Mouse (Mus musculus) MEL (cell line): ENCODE measurements around the gene Rfc5. TPM values are rescaled to one million over a fixed set of nuclear protein-coding genes. Genes with fewer than 3 reads are reported as not detected.

ENCODE experiments used
- DNase-seq: peaks from one replicate; pipeline ENCODE4 v3.0.0; 2011; ENCODE audit warnings: low read depth, low spot score
- H3K27ac ChIP-seq: 2 replicates; pipeline ENCODE4 v1.5.1; 2012; ENCODE audit warnings: low read depth, mild to moderate bottlenecking, control low read depth, low read length, moderate library complexity; ENCODE audit not compliant: control insufficient read depth
- H3K27me3 ChIP-seq, 2 experiments: fragments of 150-350 bp in 1 of 2; sonication (generic) in 1 of 2; 2 replicates each; pipeline ENCODE4 v1.6.1; 2012; ENCODE audit warnings: low read length in 2 of 2, mild to moderate bottlenecking in 2 of 2, improper control_type of control experiment in 1 of 2, moderate library complexity in 1 of 2; ENCODE audit not compliant: insufficient read depth in 2 of 2, control insufficient read depth in 1 of 2
- H3K36me3 ChIP-seq, 2 experiments: 2 replicates each; pipeline ENCODE4 v1.6.1; 2012 to 2014; ENCODE audit warnings: low read length in 2 of 2, improper control_type of control experiment in 1 of 2, inconsistent platforms in 1 of 2, mild to moderate bottlenecking in 1 of 2; ENCODE audit not compliant: insufficient read depth in 2 of 2, control insufficient read depth in 1 of 2
- H3K4me1 ChIP-seq, 2 experiments: fragments of 150-350 bp in 1 of 2; sonication (generic) in 1 of 2; 2 replicates each; pipeline ENCODE4 v1.6.1; 2012; ENCODE audit warnings: low read length in 2 of 2, improper control_type of control experiment in 1 of 2, mild to moderate bottlenecking in 1 of 2; ENCODE audit not compliant: insufficient read depth in 2 of 2, control insufficient read depth in 1 of 2
- H3K4me3 ChIP-seq, 2 experiments: fragments of 150-350 bp in 1 of 2; sonication (generic) in 1 of 2; 2 replicates each; pipeline ENCODE4 v1.5.1; 2012; ENCODE audit warnings: low read depth in 2 of 2, low read length in 2 of 2, mild to moderate bottlenecking in 2 of 2, moderate library complexity in 2 of 2, control low read depth in 1 of 2, improper control_type of control experiment in 1 of 2; ENCODE audit not compliant: control insufficient read depth in 1 of 2, insufficient read depth in 1 of 2
- H3K79me2 ChIP-seq: 2 replicates; pipeline ENCODE4 v1.6.1; 2012; ENCODE audit warnings: mild to moderate bottlenecking, low read length, moderate library complexity; ENCODE audit not compliant: control insufficient read depth, poor library complexity, insufficient read depth
- H3K9ac ChIP-seq: 2 replicates; pipeline ENCODE4 v1.6.1; 2012; ENCODE audit warnings: low read depth, mild to moderate bottlenecking, control low read depth, low read length, moderate library complexity; ENCODE audit not compliant: control insufficient read depth, poor library complexity, severe bottlenecking
- H3K9me3 ChIP-seq: fragments of 150-350 bp; sonication (generic); replicated peaks from 2 replicates; pipeline ENCODE4 v1.6.1; 2012; ENCODE audit warnings: mild to moderate bottlenecking, low read length, improper control_type of control experiment, moderate library complexity; ENCODE audit not compliant: insufficient read depth
- BHLHE40 ChIP-seq: IDR thresholded peaks from 2 replicates; pipeline ENCODE4 v1.6.1; 2012; ENCODE audit warnings: low read depth, mild to moderate bottlenecking, inconsistent platforms, low read length, improper control_type of control experiment, borderline replicate concordance
- E2F4 ChIP-seq: IDR thresholded peaks from 2 replicates; pipeline ENCODE4 v1.6.1; 2011; ENCODE audit warnings: low read depth, low read length, improper control_type of control experiment, borderline replicate concordance
- ELF1 ChIP-seq: IDR thresholded peaks from 2 replicates; pipeline ENCODE4 v1.6.1; 2014; ENCODE audit warnings: low read depth, mild to moderate bottlenecking, inconsistent platforms, low read length, improper control_type of control experiment, moderate library complexity
- EP300 ChIP-seq, 2 experiments: IDR thresholded peaks; 2 replicates each; pipeline ENCODE4 v1.6.1; 2011; ENCODE audit warnings: improper control_type of control experiment in 2 of 2, low read length in 2 of 2, low read depth in 1 of 2, mild to moderate bottlenecking in 1 of 2
- ETS1 ChIP-seq: IDR thresholded peaks from 2 replicates; pipeline ENCODE4 v1.6.1; 2012; ENCODE audit warnings: low read depth, mild to moderate bottlenecking, inconsistent platforms, low read length, improper control_type of control experiment, moderate library complexity
- MAFK ChIP-seq: IDR thresholded peaks from 2 replicates; pipeline ENCODE4 v1.6.1; 2011; ENCODE audit warnings: low read depth, mild to moderate bottlenecking, low read length, improper control_type of control experiment, borderline replicate concordance
- MAX ChIP-seq: IDR thresholded peaks from 2 replicates; pipeline ENCODE4 v1.6.1; 2011; ENCODE audit warnings: low read length, improper control_type of control experiment
- MAZ ChIP-seq: IDR thresholded peaks from 2 replicates; pipeline ENCODE4 v1.6.1; 2012; ENCODE audit warnings: low read depth, mild to moderate bottlenecking, inconsistent platforms, low read length, improper control_type of control experiment
- MXI1 ChIP-seq: IDR thresholded peaks from 2 replicates; pipeline ENCODE4 v1.6.1; 2011; ENCODE audit warnings: mild to moderate bottlenecking, low read depth, low read length, improper control_type of control experiment
- MYB ChIP-seq: IDR thresholded peaks from 2 replicates; pipeline ENCODE4 v1.6.1; 2011; ENCODE audit warnings: mild to moderate bottlenecking, low read depth, low read length, improper control_type of control experiment
- POLR2AphosphoS5 ChIP-seq: IDR thresholded peaks from 2 replicates; pipeline ENCODE4 v1.6.1; 2012; ENCODE audit warnings: low read depth, borderline replicate concordance, mild to moderate bottlenecking, inconsistent platforms, low read length, moderate library complexity, mixed read lengths
- RAD21 ChIP-seq: IDR thresholded peaks from 2 replicates; pipeline ENCODE4 v1.6.1; 2011; ENCODE audit warnings: mild to moderate bottlenecking, low read depth, low read length, improper control_type of control experiment
- RCOR1 ChIP-seq: IDR thresholded peaks from 2 replicates; pipeline ENCODE4 v1.6.1; 2012; ENCODE audit warnings: low read depth, mild to moderate bottlenecking, inconsistent platforms, low read length, improper control_type of control experiment
- SIN3A ChIP-seq: IDR thresholded peaks from 2 replicates; pipeline ENCODE4 v1.6.1; 2012; ENCODE audit warnings: low read length, improper control_type of control experiment, inconsistent platforms
- SMC3 ChIP-seq: IDR thresholded peaks from 2 replicates; pipeline ENCODE4 v1.6.1; 2011; ENCODE audit warnings: low read depth, low read length, improper control_type of control experiment
- TBP ChIP-seq: IDR thresholded peaks from 2 replicates; pipeline ENCODE4 v1.8.0; 2011; ENCODE audit warnings: low read depth, low read length, improper control_type of control experiment
- TCF12 ChIP-seq: IDR thresholded peaks from 2 replicates; pipeline ENCODE4 v1.6.1; 2014; ENCODE audit warnings: low read depth, mild to moderate bottlenecking, inconsistent platforms, low read length, improper control_type of control experiment, moderate library complexity
- USF2 ChIP-seq, 2 experiments: IDR thresholded peaks; 2 replicates each; pipeline ENCODE4 v1.6.1; 2011 to 2012; ENCODE audit warnings: improper control_type of control experiment in 2 of 2, low read length in 2 of 2, borderline replicate concordance in 1 of 2, inconsistent platforms in 1 of 2, low read depth in 1 of 2, mild to moderate bottlenecking in 1 of 2; ENCODE audit not compliant: insufficient read depth in 1 of 2
- ZKSCAN1 ChIP-seq: IDR thresholded peaks from 2 replicates; pipeline ENCODE4 v1.6.1; 2012; ENCODE audit warnings: low read depth, mild to moderate bottlenecking, inconsistent platforms, low read length, improper control_type of control experiment, moderate library complexity
- ZNF384 ChIP-seq: IDR thresholded peaks from 2 replicates; pipeline ENCODE4 v1.6.1; 2012; ENCODE audit warnings: low read depth, mild to moderate bottlenecking, inconsistent platforms, low read length, improper control_type of control experiment
- polyA plus RNA-seq, 2 experiments: library from polyadenylated mRNA; stranded (reverse) in 1 of 2; unstranded in 1 of 2; fragments of >175 nt in 1 of 2; fragments of >200 nt in 1 of 2; gene quantifications; 2 replicates each; pipeline versions ENCODE4 v1.2.1 to v1.2.4; 2012; ENCODE audit warnings: low replicate concordance in 2 of 2, low read depth in 1 of 2; ENCODE audit not compliant: insufficient read length in 2 of 2, insufficient read depth in 1 of 2, missing spikeins in 1 of 2
- total RNA-seq: library from RNA; depleted of rRNA; stranded (reverse); fragments of 300-350 nt; gene quantifications from 2 replicates; pipeline ENCODE4 v1.2.3, GENCODE M21; 2012

The Rfc5 gene
- total and polyA plus RNA-seq, 3 experiments, result 98.9 to 158 TPM; not detected in 1

DNA sequence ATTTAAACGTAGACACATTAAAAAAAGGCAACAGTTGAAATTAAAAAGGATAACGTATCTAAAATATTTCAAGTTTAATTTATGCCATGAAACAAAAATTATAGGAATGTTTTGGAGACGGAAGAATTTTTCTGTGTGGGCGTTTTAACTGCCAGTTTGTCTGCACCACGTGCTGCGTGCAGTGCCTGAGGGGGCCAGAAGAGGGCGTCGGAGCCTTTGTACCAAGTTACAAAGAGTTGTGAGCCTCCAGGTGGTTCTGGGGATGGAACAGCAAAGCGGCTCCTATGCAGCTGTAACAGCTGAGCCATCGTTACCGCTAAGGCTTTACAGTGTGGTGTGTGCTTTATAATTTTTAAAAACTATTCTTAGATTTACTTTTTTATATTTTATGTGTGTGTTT lies 30.1 kb downstream of the Rfc5 start (continued):
- TF ChIP-seq E2F4, result no peak
- TF ChIP-seq, all 39 proteins: peak for 12

DNA sequence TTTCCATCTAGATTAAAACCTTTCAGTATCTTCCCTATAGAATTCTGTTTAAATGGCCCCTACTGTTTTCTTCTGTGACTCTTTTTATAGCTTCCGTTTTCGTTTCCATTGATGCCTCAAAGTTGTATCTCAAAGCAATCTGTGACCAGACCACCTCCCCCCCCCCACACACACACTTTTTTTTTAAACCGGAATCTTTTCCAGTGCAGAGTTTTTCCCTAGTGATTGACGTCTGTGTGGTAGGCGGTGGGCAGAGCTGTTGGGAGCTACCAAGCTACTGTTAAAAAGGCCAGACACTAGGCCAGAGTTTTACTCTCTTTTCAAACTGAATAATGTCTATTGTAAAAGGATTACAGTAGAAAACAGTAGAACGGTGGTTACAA lies 30.6 kb downstream of the Rfc5 start:
- DNase-seq, result peak; percentile 52
- Histone ChIP-seq H3K9me3 (no peaks in the 10 kb centered on the region), H3K79me2 (peaks cover 9% of the 10 kb centered on the region), H3K9ac (peak overlapping the region; percentile 95), H3K4me3 (peak overlapping the region; percentile 86 to 95), H3K27me3 (no peaks in the 10 kb centered on the region), H3K4me1 (peaks cover 17 to 44% of the 10 kb centered on the region in 2 experiments), H3K27ac (peak overlapping the region; percentile 72), H3K36me3 (peaks cover 0 to 38% of the 10 kb centered on the region in 2 experiments; a peak in 2 of 4 replicates)
- TF ChIP-seq TBP (peak; percentile 15; the same call in 1 of the 2 replicates), EP300 (IDR thresholded peaks at IDR 0.05; ENCODE audit: low read depth in 1 of 2, low read length in 2 of 2) (peak in 1 of 2 experiments; percentile 8; a peak in 1 of 4 replicates), ETS1 (peak; percentile 50; the same call in 1 of the 2 replicates), BHLHE40 (no peak), MAFK (no peak), ZNF384 (peak; percentile 77)

DNA sequence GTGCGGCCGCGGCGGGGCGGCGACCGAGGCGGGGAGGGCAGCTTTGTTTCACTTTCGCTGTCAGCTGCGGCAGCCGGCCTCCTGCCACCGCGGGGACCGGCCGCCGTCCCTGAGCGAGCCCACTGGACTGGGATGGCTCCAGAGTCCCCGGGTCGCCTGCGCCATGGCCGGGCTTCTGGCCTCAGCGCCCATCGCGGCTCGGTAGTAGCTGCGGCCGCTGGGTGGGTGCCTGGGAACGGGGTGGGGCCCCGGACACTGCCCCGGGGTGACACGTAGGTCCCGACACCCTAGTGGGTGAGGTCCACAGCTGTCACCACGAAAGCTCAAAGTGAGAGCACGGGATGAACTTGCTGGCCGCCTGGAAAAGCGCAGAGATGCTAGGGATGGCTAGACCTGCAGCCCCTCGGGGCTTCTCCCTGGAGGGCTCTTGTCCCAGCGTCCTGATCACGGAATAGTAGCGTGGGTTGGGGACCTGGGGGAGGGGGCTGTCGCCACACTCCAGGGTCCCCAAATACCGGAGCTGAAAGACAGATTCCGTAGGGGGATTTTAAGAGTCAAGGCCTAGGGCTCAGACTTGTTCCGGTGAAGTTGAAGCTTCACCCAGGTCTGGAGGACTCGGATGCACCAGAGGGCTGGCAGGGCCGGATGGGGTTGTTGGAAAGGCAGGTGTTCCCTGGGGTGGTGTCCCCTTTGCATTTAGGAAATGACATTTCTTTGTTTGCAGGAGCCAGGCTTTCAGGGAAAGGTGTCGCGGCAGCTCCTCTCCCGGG lies 31.2 kb downstream of the Rfc5 start:
- peak overlapping the region; percentile 86 to 95 for H3K4me3 ChIP-seq
- no peaks in the 10 kb centered on the region for H3K9me3 ChIP-seq
- no peaks in the 10 kb centered on the region for H3K27me3 ChIP-seq
- peak overlapping the region; percentile 95 for H3K9ac ChIP-seq
- H3K4me1 ChIP-seq, result peaks cover 17 to 40% of the 10 kb centered on the region in 2 experiments
- H3K79me2 ChIP-seq, result peaks cover 9% of the 10 kb centered on the region
- peaks cover 0 to 38% of the 10 kb centered on the region in 2 experiments; a peak in 2 of 4 replicates for H3K36me3 ChIP-seq
- DNase-seq, result peak; percentile 71
- peak overlapping the region; percentile 72 for H3K27ac ChIP-seq
- TF ChIP-seq TCF12 (no peak), ELF1 (no peak), ZNF384 (no peak), ETS1 (0 out of 2 replicates have a peak, but pooled peaks have one; percentile 2), SMC3 (no peak), MAZ (no peak), ZKSCAN1 (no peak), USF2 (IDR thresholded peaks at IDR 0.05; ENCODE audit: borderline replicate concordance in 1 of 2, insufficient read depth in 1 of 2, low read depth in 1 of 2, low read length in 2 of 2) (no peak), POLR2AphosphoS5 (no peak), RAD21 (no peak), MXI1 (peak; percentile 16), RCOR1 (no peak), SIN3A (peak; percentile 47; the same call in 1 of the 2 replicates), MYB (no peak), MAX (no peak)
